Mouse (Mus musculus): Measurements from ENCODE around the gene Rspo3.
A peak's percentile ranks its signal among the peaks of the same experiment; 100 is the strongest.

The Rspo3 gene

DNA sequence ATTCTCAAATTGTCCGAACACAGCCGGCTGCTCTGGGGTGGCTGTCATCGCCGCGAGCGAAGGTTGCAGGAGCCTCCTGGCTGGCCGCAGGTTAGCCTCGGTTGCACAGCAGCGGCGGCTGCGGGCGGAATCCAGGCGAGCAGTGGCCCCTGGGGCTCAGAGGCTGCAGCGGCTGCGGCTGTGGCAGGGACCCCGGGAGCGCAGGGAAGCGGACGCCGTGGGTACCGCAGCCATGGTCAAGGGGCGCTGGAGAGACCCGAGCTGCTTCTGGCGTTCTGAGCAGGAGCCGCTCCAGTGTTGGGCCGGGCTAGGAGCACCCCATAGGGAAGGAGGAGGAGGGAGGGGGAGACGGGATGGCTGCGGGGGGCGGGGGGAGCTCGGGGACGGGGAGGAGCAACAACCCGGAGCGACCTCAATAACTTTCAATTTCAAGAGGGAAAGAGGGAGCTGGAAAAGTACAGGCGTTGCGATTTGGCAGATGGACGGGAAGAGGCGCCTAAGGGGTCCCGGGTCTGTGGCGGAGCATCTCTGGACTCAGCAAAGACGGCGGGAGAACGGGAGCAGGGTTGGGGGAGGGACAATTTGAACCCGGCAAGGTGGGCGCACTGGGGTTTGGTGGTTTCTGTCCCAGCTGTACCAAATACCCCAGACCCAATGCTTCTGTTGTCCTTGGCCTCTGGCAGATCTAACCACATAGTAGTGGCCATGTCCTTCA lies at the start of gene Rspo3:
Gene Rspo3 (minus strand): TSS at position 322 of the 715 bp plus-strand sequence.
- DNase-seq (ENCODE audit: low read depth), result no peak

DNA sequence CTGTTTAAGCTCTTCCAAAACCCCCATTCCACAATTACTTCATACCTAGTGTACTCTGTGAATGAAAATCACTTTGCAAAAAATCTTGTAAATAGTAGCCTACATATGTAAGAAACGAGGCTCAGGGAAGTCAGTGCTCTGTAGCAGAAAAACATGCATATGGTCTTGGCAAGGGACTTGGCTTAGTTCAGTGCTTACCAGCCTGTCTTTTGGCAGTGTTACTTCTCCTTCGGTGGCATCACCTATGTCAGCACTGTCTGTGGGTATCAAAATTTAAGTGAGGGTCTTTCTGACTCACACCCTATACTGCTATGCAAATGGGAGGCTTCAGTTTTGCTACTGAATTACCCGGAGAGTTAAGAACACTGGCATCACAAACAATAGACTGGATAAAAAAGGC lies 46.3 kb upstream of the Rspo3 start:
- DNase-seq (ENCODE audit: low read depth), result no peak

DNA sequence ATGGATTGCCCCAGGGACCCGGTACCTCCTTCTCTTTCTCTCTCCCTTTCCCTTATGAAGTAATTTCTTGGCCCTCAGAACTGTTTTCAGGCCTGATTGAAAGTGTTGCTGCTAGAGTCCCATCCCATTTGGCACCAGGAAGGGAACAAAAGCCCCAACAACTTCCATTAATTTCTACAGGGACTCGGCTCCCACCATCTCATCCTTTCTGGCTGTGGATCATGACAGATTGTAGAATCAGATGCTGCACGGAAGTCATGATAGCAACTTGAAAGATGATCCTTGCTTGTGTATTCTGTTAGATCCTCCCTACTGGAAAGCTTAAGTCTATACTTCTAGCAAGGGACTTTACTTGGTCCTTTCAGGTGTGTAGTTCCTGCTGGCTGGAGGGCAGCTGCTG lies 45.8 kb upstream of the Rspo3 start:
- no peak for DNase-seq (ENCODE audit: low read depth)

DNA sequence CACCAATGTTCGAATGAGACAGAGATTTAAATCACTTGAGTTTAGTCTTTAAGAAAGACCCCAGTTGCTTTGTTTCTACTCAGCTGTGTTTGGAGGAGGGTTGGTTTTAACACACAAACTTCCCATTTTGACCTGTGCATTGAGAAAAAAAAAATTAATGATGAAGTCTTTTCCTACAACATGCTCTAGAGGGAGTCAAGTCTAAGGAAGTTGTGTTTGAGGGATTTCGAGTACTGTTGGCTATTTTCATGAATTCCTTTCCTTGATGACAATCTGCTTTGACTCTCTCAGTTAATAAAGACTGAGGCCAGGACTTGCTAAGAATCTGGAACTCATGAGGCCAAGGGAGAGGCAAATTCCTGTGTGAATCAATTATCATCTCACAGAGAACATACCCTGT lies 20.3 kb upstream of the Rspo3 start:
- DNase-seq (ENCODE audit: low read depth), result no peak

DNA sequence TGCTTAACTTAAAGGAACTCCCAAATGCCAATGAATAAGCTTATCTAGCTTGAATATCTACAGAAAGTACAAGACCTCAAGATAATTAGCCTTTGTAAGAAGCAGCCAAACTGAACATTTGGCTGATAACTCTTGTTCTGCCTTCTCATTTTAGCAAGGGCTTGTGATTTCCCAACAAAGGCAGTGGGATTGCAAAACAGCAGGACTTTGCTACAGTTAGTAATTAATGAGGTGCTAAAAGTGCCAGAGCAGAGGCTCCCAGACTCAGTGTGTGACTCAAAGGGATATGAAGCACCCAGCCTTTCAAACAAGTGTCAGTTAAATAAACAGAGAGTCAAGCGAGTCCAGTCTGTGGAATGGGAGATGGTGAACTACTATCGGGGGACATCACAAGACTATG lies 18.7 kb upstream of the Rspo3 start:
- no peak for DNase-seq (ENCODE audit: low read depth)

DNA sequence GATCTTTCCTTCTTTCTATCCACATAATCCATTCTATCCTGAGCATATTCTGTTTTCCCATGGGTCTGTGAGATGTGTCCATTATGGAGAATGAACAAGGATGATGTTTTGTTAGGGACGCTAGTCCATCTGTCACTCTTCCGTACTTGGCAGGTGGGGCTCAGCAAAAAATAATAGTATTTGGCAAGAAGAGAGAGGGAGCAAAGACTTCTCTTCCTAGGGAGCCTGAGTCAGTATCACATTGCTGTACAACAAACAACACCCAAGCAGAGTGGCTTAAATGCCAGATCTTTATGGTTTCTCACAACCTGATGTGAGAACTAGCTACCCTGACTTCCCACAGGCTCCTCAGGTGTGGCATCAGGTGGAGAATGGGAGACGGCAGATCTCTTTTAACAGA lies 7.3 kb upstream of the Rspo3 start:
- DNase-seq (ENCODE audit: low read depth), result no peak

DNA sequence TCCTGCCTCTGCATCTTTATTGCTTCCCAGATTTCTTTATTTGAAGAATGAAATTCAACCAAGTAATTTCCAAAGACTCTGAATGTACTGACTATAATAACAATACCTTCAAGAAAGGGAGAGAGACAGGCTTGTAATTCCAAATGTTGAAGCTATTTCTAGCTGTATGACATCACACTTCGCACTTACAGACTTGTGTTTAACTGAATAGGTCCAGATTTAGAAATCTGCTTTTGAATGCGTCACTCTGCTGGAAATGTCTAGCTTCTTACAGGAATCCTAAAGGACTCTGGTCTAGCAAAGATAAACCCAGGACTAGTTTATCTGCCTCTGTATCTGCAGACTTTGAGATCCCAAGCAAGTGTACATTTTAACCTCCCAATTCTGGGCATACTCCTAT lies 3.8 kb upstream of the Rspo3 start:
- no peak for DNase-seq (ENCODE audit: low read depth)

DNA sequence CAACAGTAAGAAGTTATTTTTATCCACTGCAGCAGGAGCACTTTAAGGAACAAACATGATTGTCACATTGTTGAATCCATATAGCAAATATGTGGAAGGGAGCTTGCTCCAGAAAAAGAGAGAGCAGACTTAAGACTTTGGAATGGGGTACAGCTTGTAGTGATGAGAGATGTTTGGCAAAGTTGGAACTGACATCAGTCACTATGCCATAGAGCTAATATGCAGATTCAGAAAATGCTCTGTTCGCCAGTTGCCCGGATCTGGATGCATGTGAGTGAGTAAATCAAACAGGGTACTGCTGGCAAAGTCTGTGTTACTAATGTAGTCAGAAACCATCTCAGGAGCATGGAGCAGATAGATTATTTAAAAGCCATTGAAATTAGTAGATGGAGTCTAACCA lies 3.1 kb upstream of the Rspo3 start:
- no peak for DNase-seq (ENCODE audit: low read depth)

DNA sequence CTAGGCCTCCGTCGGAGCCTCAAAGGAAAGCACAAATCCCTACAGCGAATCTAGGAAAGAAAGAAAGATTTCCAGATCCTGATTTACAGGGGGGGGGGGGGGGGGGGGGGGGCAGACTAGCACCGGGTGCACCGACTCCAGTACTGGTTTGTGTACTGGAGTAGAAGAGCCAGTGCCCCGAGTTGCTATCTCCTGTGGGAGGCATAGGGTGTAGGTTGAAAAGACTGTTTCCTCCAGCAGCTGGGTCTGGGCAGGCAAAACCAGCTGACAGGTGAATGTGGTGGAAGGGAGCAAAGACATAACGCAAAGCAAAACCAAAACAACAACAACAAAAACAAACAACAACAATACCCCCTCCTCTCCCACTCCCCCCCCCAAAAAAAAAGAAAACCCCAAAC lies 838 bp downstream of the Rspo3 start:
- no peak for DNase-seq (ENCODE audit: low read depth)

DNA sequence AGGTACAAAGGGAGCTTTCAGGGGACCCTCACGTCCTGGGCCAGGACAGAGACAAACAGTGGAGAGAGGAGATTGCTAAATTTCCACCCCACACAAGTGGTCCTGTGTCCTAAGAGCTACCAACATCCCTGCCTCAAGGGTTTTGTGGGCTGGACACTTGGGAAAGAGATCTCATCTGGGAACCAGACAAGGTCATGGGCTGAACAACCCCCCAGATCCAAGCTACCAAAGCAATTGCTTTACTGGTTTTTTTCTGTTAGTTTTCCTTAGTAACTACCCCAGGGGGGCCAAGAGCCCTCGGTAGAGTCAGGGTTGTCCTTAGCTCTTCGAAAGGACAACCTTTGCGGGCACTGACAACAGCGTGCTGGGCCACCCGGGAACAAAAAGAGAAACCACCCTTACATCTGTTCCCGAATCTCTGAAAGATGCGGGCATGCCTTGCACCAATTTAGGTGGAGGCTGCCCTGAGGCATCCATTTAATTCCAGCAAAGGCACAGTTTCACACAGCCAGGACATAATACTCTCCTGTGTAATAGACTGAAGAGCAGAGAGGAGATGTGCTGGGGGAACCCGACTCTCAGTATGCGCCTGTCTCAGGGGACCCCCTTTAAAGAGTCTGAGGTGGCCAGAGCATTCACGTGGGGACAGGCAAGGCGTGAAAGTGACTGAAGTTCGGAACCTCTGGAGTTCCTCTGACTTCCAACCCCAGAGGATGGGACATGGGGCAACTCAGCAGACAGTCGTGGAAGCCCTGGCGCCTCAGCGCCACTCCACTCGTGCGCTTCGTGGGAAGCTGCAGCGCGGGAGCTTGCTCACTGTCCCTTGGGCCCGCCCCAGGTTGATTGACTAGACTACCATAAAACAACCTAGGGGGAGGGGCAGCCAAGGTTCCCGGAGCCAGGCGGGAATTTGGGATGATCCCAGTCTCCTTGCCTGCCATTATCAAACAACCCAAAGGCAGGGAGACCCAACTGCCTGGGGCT lies 1.5 kb downstream of the Rspo3 start:
- no peak for DNase-seq (ENCODE audit: low read depth)

DNA sequence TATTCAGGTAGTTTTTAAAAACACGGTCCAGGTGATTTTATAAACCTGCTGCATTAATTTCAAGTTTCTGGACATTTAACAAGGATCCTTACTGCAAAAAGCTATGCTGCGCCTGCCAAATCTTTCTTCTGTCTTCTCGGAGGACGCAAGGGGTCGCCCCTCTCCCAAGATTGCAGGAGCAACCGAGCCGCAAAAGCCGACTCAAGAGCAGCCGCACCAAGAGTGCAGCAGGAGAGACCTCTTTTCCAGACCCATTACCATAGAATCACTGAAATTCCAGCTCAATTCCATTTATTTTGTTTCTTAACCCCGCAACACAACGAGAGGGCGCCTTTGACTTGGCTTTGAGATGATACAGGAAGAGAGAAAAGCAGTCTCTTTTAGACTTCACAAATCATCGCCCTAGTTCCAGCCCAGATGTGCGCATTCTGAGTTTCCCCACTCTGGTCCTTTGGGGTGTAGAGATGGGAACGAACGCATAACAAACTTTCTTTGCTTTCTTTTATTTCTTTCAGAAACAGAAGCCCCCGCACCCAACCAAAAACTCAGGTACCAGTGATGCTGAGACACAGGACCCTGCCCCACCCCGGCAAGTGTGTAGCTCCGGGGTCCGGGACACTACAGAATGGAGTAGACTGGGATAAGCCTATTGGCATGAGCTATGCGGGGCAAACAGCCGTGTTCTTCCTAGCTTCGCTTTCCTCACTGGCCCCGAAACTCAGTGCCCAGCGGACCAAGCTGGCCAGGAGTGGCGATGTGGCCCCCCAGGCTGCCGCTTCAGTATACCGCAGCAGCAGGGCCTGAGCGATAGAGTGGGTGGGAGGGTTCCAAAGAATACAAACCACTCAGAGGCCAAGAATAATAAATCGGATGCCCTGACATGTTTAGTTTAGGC lies 2.6 kb downstream of the Rspo3 start:
- DNase-seq (ENCODE audit: low read depth), result peak; percentile 1

DNA sequence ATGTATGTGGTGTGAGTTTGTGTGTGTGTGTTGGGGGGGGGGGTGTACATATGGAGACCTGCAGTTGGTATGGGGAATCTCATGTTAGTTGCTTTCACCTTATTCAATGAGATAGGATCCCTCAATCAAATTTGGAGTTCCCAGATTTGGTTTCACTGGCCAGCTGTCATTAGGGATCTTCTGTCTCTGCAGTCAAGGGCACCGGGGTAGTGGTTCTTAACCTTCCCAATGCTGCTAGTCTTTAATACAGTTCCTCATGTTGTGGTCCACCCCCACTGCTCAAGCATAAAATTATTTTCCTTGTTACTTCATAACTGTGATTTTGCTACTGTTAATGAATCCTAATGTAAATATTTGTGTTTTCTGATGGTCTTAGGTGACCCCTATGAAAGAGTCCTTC lies 22.1 kb downstream of the Rspo3 start:
- no peak for DNase-seq (ENCODE audit: low read depth)

DNA sequence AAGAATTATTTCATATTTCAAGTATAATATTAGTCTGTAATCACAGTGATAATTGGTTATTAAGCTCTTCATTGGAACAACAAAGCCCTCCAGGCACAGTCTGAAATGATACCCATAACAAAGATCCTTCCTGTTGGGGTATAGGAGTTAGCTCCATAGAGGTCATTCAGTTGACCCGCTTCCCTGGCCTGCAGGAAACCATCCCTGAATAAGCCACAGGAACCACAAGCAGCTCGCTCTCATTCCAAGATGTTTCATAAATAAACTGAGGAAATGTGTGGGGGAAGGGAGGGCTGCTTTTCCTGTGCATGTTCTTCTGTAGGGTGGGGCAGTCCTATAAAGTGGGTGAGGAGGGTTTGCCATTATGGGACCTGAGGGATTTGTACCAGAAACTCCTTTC lies 27.5 kb downstream of the Rspo3 start:
- no peak for DNase-seq (ENCODE audit: low read depth)

DNA sequence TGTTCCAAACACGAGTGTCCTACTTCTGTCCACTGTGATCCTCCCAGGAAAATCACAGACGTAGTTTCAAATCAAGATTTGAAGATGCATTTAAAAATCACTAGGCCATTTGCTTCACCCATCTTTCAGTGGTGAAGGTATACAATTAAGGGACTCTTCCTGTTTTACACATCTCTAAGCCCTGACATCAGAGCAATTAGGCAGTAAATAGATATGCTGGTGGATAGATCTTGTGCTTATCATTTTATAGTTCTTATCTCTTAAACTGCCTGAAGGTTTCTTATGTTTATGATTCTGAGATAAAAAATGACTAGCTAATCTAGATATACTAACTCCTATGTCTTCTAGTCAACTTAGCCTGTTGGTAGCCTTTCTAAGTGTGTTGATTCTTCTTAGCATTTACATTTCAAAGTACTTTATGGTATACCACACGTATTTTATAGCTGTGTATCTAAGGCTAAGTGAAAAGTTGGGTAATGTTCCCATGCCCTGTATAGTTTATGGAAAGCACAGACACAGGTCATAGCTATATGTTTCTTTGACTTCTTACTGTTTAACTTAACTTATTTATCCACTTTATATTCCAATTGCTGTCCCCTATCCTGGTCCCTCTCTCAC lies 38.4 kb downstream of the Rspo3 start:
- no peak for DNase-seq (ENCODE audit: low read depth)

DNA sequence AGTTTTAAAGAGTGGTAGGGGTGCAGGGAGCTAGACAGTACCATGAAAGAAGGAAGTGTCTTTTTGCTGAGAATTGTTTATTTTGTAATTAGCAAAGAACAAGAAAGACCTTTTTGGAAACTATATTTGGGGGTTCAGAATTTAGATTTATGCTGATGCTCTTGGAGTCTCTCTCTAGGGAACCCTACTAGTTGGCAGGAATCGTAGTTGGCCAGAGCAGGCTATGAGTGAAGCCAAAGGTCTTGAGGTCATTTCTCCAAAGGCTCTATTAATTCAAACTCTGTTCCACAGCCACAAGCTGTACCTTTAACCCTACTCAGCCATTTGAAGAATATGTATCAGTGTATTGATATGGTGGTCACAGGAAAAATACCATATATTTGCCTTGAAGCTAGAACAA lies 41.7 kb downstream of the Rspo3 start:
- DNase-seq (ENCODE audit: low read depth), result no peak

DNA sequence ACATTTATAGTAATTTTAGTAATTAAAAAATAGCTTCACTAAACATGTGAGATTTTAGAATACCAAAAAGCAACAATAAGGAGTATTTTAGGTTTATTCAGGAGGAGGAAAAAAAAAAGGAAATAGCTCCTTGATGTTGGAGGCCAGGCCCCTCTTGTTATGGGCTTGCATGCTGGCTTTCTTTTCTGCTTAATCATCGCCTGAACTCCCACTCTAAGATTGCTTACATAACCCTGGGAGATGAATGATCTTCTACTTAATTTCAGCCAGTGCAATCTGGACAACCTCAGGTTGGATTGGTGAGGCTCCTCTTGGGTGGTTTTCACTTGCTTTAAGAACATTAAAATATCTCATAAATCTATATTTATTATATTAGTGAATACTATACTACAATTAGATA lies 54.7 kb downstream of the Rspo3 start:
- DNase-seq (ENCODE audit: low read depth), result no peak

DNA sequence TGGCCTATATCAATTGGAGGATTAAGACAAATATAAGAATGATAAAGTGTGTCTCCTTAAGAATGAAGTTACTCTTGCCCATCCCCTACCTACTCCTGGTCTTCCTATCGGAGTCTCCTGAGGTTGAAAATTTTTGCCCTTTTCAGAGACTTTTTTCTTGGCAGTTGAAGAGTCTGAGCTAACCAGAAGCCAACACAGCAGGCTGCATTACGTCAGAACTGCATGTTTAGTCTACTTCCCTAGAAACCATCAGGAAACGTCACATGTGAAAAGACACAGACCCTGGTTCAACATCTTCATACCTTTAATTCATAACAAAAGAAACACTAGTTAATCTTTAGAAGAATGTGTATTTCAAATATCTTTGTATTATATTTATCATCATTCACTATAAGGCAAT lies 56.3 kb downstream of the Rspo3 start:
- DNase-seq (ENCODE audit: low read depth), result no peak

DNA sequence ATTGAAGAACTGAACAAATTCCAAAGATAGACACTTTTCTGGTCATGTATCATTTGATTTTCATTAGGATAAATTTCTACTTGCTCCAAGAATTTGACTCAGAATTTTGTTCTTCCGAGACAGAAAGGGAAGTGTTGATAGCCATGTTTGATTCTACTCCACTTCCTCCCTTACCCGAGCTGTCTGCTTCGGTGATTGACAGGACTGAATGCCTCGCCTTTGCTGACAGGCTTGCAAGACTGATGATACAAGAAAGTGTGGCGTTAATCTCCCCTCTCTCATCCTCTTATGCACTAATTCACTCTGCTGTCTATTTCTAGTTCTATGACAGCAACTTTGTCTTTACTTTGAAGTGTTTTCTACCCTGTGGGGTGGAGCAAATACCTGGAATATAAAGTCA lies 65.2 kb downstream of the Rspo3 start:
- DNase-seq (ENCODE audit: low read depth), result no peak

DNA sequence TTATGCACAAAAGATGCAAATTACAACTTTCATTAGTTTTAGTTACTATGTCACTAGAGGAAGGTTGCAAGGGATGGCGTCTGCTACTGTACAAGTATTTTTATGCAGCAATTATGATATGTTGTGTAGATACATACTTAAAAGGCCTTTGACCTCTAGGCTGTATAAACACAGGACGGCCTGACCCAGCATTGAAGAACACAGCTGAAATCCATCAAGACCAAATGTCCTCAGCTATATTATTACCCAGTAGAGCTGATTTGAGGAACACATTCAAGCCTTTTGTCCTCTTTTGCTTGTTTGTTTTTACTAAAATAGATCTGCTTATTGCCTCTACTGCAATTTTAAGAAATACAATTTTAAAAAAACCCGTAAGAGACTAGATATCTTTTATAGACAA lies 75.6 kb downstream of the Rspo3 start:
- no peak for DNase-seq (ENCODE audit: low read depth)

DNA sequence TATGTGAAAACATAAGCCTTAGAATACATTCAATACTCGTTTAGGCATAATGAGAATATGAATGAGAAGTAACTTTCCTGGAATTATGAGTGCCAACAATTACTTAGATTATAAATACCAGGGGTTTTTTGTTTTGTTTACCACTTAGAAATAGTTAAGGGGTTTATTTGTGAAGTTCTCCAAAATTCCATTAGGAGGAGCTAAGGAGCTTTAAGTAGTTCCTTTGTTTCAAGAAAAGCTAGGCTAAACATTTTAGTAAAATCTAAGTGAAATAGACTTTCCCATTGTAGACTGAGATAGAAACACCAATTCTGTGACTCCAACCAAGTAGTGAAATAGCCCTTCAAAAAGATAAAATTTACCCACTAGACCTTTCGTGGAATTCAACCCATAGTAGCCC lies 76.0 kb downstream of the Rspo3 start:
- no peak for DNase-seq (ENCODE audit: low read depth)

DNA sequence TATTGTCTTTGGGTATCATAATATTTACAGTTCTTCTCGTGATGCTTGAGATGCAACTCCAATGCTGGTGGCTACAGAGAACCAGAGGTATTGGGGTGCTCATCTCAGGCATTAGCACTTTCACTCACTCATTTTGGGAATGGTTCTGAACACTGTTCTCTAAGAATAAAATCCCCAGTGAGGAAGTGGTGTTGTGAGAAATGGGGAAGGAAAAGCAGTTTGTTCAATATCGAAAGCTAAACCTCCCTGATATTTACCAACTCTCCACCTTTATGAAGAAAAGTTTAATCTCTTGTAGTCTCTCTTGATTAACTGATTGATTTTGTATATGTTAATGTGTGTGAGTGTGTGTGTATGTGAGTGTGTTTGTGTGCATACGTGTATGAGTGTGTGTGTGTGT lies 90.6 kb downstream of the Rspo3 start:
- no peak for DNase-seq (ENCODE audit: low read depth)

DNA sequence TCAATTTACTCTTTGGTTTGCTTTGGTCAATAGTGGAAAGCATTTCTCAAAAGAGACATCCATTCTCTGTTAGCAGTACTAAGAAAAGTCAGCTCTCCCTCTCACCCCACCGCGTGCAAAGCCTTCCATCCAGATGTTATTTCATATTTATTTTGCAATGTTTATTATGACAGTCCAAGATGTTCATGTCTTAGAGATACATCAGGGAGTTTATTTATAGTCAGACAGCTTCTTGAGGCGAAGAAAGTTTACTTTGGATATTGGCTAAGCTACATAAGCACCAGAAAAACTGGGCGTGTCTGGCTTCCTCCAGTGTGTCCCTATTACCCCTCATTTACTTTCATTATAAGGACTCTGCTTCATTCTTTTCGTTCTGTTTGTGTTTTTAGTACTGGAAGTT lies 94.4 kb downstream of the Rspo3 start:
- DNase-seq (ENCODE audit: low read depth), result no peak
